Mouse (Mus musculus): Measurements from ENCODE around the gene Rnf144a. TPM values are rescaled to one million over a fixed set of nuclear protein-coding genes. Genes with fewer than 3 reads are reported as not detected.

Rnf144a gene
- polyA plus RNA-seq, 1 experiment from 2014 or later = 40.2 TPM

Small RNA genes lying within 50 kb of the gene (microRNA-seq; reads per million reads assigned to microRNA genes)
- 2.6 reads per million, percentile 4 among the genes with 10 or more reads in this experiment for gene Mir6538

Other genes starting within 250 kb of the Rnf144a start
- gene Rsad2, start 41.2 kb upstream of the Rnf144a start, polyA plus RNA-seq (2015; fragmentation: Nextera tagmentation; extraction: Ambion mirVana) = 0.43 and 0.49 TPM in 2 replicates
- 10.4 and 11.5 TPM in 2 replicates for gene Cmpk2, start 54.0 kb upstream of the Rnf144a start, polyA plus RNA-seq (2015; fragmentation: Nextera tagmentation; extraction: Ambion mirVana)

All from forebrain, embryonic 15.5 days (tissue).